Mouse (Mus musculus) Muller cell, postnatal 12 days (primary cell): ENCODE data around the gene Ptn.
"Not testable (repeated sequence)": the region's sequence is repeated elsewhere in the genome, so short reads cannot be mapped to it uniquely, and the experiment has no call there.

ENCODE experiments used
- DNase-seq: peaks from one replicate; pipeline ENCODE4 v3.0.0-alpha.2; 2015; ENCODE audit errors: inconsistent ontology term

Ptn gene

DNA sequence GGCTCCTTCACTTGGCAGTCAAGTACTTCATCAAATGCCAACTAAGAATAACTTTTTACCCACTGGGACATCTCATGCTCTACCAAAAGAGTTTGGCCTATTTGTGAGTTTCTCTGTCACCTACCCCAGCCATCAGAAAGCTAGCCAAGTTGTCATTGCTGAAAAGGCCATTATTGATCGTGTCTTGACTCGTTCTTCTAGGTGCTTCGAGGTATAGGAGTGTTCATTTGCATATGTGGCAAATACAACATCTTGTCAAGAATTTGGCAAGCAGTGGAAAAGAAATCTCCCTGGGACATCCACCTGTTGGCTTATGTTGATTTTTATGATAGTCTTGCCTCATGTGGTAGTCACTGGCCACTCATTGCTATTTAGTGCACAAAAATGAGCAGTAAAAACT is 43.1 kb downstream of the Ptn start:
- DNase-seq, result no peak

DNA sequence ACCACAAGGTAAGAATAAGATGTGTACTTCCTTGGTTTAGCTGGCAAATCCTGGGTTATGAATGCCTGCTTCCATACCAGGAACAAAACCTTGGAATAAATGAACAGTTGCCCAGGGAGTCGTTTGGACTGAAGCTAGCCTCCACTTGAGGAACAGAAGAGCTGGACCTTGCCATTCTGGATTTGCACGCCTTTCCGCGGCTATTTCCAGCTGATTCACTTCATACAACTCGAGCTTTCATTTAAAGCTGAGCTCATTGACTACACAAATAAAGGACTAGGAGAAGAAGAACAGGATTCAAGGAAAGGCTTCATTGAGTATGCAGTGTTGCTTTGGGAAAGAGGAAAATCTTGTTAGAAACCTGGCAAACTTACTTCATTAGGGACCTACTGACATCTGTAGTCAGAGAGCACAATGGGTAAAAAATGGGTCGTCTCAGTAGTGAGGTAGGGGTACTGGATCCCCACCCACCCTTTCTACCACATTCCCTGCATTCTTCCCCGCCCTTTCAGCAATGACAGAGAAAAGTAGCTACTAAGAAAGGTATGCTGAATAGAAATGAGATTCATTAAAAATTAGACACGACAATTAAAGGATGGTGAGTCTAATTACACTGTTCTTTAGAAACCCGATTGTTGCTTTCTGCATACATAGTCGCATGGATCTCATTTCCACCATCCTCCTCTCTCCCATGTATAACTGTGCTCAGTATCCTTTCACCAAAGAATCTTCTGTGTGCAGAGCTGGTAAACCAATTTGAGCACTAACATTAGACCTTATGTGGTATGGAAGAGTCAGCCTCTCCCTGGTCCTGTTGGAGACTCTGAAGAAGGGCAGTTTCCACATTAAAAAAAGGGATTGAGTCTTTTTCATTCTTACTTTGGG is 54.8 kb downstream of the Ptn start:
- DNase-seq, result peak; percentile 66

DNA sequence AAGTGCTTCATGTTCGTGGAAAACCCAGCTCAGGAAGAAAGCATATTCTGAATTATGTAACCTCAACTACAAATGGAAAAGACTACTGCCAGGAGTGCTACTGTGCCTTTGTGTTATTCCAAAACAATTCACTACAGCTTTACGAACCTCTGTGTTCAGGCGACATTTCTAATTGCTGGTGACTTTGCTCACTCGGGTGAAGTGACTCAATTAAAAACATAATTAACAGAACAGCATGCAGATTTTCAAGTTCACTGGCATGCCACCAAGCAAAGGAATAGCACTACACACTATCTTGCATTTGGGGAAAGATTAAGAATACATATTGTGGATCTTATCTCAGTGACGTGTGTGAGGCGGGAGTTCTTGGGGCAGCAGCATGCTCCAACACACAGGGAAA is 57.1 kb downstream of the Ptn start:
- DNase-seq, result peak; percentile 91

DNA sequence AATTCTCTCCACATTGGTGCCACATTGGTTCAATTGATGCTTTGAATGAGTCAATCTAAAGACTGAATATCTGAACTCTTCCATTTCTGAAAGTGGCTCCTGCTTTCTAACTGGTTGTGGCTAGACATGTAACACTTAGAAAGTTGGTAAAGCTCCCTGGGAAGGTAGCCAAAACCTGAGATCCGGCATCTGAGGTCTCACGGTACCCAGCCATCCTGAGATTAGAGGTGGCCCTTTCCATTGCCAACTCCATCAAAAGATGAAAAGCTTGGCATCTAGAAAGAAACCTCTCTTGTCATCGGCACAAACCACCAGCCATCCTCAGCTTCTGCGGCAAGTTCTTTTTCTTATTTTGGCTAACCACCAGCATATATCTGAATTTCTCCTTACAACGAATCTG is 70.2 kb downstream of the Ptn start:
- no peak for DNase-seq

DNA sequence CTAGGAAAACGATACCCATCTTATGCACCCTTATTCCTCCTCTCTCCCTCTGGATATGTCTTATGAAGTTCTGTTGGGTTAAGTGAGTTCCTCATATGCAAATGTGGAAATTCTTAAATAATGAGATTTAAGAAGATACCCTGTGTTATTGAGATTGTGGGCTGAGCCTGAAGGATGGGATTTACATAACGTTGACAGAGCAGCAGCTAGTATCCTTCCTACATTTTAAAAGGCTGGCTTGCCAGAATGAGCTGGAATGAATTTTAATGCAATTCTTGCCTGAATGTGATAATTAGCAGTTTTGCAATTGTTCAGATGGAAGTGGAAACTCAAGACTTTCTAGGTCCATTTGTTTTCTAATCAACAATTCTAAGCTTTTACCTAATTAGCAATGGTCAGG is 73.3 kb downstream of the Ptn start:
- DNase-seq, result no peak

DNA sequence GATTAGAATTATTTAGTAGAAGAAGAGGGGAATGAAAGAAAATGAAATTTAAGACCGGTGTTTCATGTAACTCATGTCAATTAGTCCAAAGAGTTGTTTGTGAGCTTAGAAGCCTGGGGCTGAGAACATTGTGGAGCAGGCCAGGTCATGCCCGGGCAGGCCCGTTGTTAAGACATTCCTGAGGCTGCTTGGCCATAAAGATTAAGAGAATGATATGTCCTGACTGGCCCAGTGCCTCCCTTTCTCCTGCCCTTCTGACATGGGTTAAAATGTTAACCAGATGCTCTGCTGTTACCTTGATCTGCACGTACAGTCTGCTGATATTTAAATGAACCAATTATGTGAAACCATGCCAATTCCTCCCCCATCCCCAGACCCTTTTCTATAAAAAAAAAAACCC is 74.4 kb downstream of the Ptn start:
- not testable (repeated sequence) for DNase-seq

DNA sequence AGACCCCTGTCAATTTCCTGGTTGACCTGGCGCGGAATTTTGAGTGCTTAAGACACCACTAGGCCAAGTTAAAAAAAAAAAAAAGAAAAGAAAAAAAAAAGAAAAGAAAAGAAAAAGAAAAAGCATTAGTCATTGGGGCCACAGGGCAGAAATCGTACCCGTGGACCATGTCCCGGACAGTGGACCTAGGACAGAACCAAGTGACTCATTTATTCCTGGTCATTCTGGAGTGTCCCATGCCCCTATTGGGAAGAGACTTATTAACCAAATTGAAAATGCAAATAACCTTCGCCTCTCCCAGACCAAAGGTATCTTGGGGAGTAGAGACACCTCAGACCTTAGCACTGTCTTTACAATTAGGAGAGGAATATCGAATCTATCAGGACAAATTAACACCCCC is 80.2 kb downstream of the Ptn start:
- not testable (repeated sequence) for DNase-seq

DNA sequence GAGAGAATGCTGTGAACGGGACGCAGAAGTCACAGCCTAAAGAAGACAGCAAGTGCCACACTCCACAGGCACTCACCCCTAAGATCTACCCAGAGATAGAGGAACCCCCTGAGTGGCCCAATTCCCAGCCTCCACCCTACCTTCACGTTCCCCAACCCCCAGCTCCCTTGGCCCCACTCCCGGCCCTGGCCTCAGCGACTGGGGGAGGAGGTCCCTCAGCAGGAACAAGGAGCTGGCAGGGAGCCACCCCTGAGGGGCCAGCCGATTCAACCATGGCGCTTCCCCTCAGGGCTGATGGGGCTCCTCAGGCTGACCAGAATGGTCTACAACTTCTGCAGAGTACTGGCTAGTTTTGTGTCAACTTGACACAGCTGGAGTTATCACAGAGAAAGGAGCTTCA is 81.9 kb downstream of the Ptn start:
- peak; percentile 29 for DNase-seq

DNA sequence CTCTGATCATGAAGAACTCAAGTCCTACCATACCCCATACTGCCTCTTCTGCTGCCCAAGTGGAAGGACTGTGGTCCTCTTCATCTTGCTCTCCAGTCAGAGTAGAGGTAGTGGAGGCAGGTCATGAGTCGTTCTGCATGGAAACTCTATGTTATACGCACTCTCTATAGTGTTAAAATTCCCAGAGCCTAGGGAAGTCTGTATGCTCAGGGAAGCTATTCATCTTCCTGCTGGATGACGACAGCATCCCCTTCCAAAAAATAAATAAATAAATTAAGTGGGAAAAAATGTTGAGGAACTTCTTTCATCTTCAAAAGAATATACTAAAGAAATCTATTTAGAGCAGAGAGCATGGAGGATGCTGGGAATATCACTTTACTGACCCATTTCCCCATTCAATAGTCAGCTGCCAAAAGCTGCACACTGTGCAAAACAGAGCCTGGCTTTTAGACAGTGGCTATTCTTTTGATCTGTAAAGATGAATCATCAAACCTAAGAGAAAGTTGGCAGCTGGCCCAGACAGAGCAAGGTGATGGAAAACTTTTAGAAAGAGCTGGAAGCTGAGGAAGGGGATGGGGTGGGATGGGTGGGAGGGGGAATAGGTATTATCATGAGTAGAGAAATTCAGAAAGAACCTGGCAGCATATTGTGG is 84.4 kb downstream of the Ptn start:
- peak; percentile 73 for DNase-seq

DNA sequence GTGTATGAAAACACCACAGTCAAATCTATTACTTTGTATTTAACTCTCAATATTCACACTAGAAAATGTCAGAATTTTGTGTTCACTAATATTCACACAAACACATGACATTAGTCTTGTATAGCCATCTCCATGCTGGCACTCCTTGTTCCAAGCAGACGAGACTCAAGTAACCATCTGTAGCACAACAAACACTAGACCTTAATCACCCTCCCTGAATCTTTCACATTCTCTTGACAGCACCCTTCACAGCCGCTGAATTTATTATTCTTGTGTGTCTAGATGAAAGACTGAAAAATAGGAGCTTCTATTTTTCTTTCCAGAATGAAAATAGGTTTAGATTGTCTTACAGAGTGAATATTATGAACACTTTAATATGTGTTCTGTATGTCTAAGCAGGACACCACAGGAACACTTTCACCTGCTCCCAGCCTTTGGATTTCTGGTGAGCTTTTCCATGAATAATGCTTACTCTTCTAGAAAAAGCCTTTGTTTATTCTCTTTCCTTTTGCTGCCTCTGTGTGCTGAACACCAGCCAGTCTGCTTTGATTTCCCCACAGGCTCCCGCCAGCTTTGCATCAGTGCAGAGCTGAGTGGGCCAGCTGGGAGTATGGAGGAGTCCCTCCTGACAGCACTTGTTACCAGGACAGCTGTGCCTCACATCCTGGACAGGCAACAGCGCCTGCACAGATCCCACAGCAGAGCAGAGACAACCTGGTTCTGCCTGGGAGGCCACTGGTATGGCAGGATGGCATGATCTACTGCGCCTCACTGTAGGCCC is 87.1 kb downstream of the Ptn start:
- DNase-seq, result no peak

DNA sequence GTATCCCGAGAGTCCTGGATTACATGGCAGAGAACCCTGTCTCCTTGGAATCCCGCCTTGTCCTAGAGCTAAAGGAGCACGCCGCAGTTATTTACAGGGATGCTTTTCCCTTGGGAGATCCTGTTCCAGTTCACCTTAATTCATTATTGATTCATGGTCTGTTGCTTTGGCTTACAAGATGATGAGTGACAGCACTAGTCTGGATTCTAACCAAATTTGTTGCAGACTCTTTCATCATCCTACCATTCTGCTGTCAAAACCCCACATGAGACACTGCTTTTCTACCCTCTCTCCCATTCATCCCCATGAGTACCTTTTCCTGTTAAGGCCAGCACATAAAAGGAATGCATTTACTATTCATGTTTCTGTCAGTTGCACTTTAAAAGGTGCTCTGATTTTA is 96.7 kb downstream of the Ptn start:
- peak; percentile 36 for DNase-seq

DNA sequence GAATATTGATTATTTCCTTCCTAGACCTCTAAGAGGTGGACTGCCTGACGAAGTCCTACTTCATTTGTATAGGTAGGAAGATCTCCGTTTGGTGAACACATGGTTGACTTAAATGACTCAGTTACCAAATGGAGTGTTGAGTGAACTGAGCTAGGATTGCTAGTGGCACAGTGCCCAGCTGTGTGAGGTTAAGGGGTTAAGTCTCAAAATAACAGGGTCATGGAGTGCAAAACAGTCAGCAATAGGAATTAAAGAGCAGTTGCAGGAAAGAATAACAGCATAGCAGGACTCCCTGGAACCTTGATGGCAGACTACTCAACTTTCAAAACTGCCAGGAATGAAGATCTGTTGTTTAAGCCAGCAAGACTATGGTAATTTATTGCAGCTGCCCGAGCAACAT is 114.5 kb downstream of the Ptn start:
- peak; percentile 19 for DNase-seq

DNA sequence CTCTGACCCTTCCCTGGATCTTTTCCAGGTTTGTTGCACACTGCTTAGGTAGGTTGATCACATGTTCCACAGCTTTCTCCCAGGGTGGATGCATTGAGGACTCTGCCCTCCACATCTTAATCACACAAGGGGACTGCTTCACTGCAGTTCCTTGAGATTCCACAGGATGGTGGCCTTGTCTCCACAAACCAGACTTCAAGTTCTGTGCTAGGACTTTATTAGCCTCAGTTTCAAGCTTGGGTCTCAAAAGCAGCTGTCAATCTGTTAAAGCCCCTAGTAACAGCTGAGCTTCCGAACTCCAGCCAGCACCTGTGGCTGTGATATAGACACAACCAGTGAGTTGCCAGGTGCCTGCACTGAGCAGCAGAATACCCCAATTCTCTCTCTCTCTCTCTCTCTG is 118.5 kb downstream of the Ptn start:
- DNase-seq, result peak; percentile 33

DNA sequence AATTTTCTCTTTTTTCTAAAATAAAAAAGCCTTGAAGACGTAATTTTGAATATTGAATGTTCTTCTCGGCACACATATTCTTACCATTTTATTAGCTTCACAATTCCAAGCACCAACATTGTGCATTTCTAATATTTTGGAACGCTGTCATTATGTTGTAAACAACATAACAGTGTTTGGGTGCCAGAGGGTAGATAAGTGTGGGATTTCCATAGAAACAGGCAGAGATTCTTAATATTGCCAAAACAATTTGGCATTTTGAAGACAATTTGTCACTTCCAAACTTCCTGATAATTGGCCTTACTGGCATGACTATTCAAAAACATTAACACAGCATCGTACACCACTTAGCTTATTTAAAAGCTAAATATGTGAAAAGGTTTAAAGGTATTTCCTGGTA is 119.1 kb downstream of the Ptn start:
- no peak for DNase-seq

DNA sequence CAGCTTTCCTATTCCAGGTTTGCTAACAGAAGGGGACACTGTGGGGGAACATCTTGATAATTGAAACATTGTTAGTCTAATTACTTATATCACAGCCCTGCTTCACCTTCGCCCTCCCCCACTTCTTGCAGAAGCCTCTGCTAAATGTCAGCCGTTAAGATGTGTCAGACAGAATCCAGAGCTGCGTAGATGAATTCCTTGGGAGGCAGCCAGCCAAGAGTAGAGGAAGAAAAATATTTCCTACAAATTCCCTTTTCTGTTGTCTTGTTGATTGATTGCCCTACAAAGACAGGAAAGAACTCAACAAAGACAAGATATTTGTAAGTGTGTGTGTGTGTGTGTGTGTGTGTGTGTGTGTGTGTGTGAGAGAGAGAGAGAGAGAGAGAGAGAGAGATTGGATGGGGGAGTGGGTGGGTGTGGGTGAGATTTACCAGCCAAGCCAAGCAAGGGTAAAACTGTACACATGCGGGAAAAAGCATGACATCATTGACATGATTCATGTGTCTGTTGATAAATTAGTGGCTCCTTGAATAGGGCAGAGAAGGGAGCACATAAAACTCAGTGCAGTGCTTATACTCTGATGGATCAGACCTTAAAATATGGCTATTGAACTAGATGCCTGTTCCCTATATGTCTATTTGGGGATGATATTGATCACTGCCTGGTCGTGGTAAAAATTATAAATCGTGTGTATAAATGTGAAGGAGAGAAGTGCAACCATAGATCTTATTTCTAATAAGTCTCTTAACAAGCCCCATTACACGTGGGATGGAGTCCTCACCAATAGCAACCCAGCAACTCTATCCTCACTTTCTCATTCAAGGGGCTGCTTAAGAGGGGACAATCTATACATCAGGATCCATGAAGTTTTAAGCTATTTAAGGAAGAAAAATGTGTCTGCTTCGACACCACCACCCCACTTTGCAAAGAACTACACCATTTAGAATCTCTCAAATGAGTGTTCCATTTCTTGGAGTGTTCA is 133.0 kb downstream of the Ptn start:
- DNase-seq, result peak; percentile 27

DNA sequence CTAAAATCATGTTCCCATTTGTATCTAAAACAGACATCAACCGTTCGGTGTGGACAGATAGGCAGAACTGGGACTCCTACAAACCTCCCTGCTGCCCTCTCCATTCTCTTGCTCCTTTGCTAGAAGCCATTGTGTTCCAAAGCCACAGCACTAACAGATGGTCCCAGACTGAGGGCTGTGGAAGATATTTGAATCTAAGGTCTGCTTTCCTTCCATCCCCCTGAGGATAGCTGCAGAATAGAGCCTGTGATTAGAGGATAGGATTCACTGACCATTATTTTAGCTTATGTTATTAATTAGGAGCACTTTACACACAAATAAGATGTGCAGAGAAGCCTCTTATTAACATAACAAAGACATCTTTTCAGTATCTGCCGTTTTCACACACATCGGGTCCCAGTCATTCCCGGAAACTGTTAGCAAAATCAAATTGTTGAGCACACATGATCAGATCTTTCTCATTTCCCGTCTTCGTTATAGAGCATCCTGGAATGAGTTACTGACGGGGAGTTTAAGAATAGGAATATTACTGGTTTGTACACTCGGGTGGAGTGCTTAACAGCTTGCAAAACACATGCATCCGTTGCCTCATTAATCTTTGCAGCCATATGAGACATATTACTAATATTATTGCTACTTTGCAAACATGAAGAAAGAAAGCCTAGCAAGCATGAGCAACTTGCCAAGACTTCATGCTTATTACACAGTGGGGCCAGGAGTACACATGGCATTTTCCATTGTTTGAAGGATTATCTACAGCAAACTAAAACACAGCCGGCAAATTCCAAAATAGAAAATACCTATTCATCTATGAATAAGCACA is 137.4 kb downstream of the Ptn start:
- DNase-seq, result peak; percentile 48

DNA sequence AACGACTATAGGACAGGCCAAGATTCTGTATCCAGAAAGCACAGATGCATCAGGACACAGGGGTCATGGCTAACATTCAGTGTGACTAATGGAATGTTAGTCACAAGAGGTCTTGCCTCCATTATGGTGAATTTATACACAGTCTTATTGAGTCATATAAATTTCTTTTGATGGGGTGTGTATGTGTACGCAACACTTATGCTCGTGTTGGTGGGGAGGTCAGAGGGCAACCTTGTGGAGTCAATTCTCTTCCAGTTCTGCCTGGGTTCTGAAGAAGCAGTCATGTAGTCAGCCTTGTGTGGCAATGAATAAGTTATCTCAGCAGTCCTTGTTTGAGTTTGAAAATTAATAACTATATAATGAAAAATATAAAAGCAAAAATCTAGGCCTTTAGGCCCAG is 138.7 kb downstream of the Ptn start:
- DNase-seq, result no peak
